Mouse (Mus musculus): ENCODE data around the gene Blmh. TPM values are rescaled to one million over a fixed set of nuclear protein-coding genes. Genes with fewer than 3 reads are reported as not detected.

The Blmh gene
- total and polyA plus RNA-seq, 3 experiments, result 111 to 116 TPM; not detected in 1

DNA sequence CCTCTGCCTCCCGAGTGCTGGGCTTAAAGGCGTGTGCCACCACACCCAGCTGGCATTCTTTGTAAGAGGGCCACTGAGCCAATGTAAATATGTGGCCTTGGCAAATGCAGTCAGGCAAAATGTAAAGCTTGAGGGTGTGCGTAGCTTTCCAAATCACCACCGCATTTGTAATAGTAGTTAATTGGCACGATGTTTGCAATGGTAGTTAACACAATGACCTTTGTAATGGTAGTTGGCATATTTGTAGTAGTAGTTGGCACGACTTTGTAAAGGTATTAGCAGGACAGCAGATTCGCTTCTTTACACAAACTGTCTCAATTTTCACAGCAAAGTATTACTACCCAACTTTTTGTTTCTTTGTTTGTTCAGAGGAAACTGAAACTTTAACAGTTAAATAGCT is 16.0 kb upstream of the Blmh start:
- Histone ChIP-seq H3K4me1 (ENCODE audit: control insufficient read depth in 1 of 2, insufficient read depth in 2 of 2, low read length in 2 of 2) (no peaks in the 10 kb centered on the region), H3K27me3 (ENCODE audit: control insufficient read depth in 1 of 2, insufficient read depth in 2 of 2, low read length in 2 of 2) (peaks cover 13 to 37% of the 10 kb centered on the region in 2 experiments), H3K9ac (ENCODE audit: control insufficient read depth, low read depth, low read length, poor library complexity, severe bottlenecking) (no peak overlapping the region), H3K9me3 (replicated peaks; ENCODE audit: insufficient read depth, low read length) (no peaks in the 10 kb centered on the region), H3K27ac (ENCODE audit: control insufficient read depth, low read depth, low read length) (no peak overlapping the region), H3K79me2 (ENCODE audit: control insufficient read depth, insufficient read depth, low read length, poor library complexity) (no peaks in the 10 kb centered on the region), H3K4me3 (ENCODE audit: control insufficient read depth in 1 of 2, insufficient read depth in 1 of 2, low read depth in 2 of 2, low read length in 2 of 2) (no peak overlapping the region), H3K36me3 (ENCODE audit: control insufficient read depth in 1 of 2, insufficient read depth in 2 of 2, low read length in 2 of 2) (no peaks in the 10 kb centered on the region)
- DNase-seq (ENCODE audit: low read depth, low spot score), result no peak
- TF ChIP-seq MAFK (IDR thresholded peaks at IDR 0.05; ENCODE audit: borderline replicate concordance, low read depth, low read length) (no peak), TCF12 (IDR thresholded peaks at IDR 0.05; ENCODE audit: low read depth, low read length) (no peak), ELF1 (IDR thresholded peaks at IDR 0.05; ENCODE audit: low read depth, low read length) (no peak), MEF2A (IDR thresholded peaks at IDR 0.05; ENCODE audit: extremely low read depth, insufficient replicate concordance, low read depth, low read length, poor library complexity, severe bottlenecking) (no peak), GATA1 (IDR thresholded peaks at IDR 0.05; ENCODE audit: low read depth, low read length) (no peak), TBP (IDR thresholded peaks at IDR 0.05; ENCODE audit: low read depth, low read length) (no peak), ZC3H11A (IDR thresholded peaks at IDR 0.05; ENCODE audit: low read depth, low read length) (no peak), RAD21 (IDR thresholded peaks at IDR 0.05; ENCODE audit: low read depth, low read length) (no peak)

DNA sequence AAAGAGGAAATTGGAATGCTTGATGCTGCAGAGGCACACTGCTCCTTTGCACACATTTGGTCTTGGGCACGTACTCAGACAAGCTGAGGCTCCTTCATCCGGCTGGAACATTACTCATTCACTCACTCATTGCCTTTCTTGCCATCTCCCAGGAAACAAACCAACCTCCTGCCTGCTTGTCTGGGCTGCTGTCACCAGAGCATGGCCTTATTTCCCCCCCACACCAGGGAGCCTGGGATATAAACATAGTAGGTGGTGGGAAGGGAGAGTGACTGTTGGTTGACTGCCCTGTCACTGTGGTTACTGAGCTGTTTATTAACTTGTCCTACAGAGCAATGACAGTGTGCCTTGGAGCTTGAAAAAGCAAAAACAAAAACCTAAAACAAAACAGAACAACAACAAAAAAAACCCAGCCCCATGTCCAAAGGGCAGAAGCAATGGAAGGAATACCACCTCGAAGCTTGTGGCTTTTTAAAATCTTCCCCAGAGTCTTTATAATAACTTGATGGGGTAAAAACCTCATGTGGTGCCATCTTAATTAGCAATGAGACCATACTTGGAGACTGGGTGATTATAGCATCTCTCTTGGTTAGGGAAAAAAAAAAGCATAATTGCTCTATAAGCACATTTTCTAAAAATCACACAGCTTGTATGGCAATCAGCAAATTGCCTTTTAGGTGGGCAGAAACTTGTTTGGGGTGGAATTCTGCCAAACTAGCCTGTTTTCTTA is 13.1 kb upstream of the Blmh start:
- Histone ChIP-seq H3K36me3 (ENCODE audit: control insufficient read depth in 1 of 2, insufficient read depth in 2 of 2, low read length in 2 of 2) (no peaks in the 10 kb centered on the region), H3K9me3 (replicated peaks; ENCODE audit: insufficient read depth, low read length) (no peaks in the 10 kb centered on the region), H3K4me3 (ENCODE audit: control insufficient read depth in 1 of 2, insufficient read depth in 1 of 2, low read depth in 2 of 2, low read length in 2 of 2) (no peak overlapping the region), H3K27ac (ENCODE audit: control insufficient read depth, low read depth, low read length) (no peak overlapping the region), H3K9ac (ENCODE audit: control insufficient read depth, low read depth, low read length, poor library complexity, severe bottlenecking) (no peak overlapping the region), H3K27me3 (ENCODE audit: control insufficient read depth in 1 of 2, insufficient read depth in 2 of 2, low read length in 2 of 2) (peaks cover 15 to 28% of the 10 kb centered on the region in 2 experiments), H3K79me2 (ENCODE audit: control insufficient read depth, insufficient read depth, low read length, poor library complexity) (no peaks in the 10 kb centered on the region), H3K4me1 (ENCODE audit: control insufficient read depth in 1 of 2, insufficient read depth in 2 of 2, low read length in 2 of 2) (no peaks in the 10 kb centered on the region)
- no peak for DNase-seq (ENCODE audit: low read depth, low spot score)
- TF ChIP-seq CTCF (IDR thresholded peaks at IDR 0.05 in 2 of 3, conservative IDR thresholded peaks at IDR 0.05 in 1 of 3; ENCODE audit: control insufficient read depth in 1 of 3, insufficient read depth in 1 of 3, low read depth in 2 of 3, low read length in 3 of 3, poor library complexity in 1 of 3, severe bottlenecking in 1 of 3) (no peak), SIN3A (IDR thresholded peaks at IDR 0.05; ENCODE audit: low read length) (no peak), KAT2A (conservative IDR thresholded peaks at IDR 0.05; ENCODE audit: low read depth, low read length) (no peak), ELF1 (IDR thresholded peaks at IDR 0.05; ENCODE audit: low read depth, low read length) (no peak), MAFK (IDR thresholded peaks at IDR 0.05; ENCODE audit: borderline replicate concordance, low read depth, low read length) (no peak), MAZ (IDR thresholded peaks at IDR 0.05; ENCODE audit: low read depth, low read length) (no peak), MYC (IDR thresholded peaks at IDR 0.05; ENCODE audit: low read depth, low read length) (no peak), POLR2AphosphoS2 (IDR thresholded peaks at IDR 0.05; ENCODE audit: low read length) (no peak), MEF2A (IDR thresholded peaks at IDR 0.05; ENCODE audit: extremely low read depth, insufficient replicate concordance, low read depth, low read length, poor library complexity, severe bottlenecking) (no peak), USF1 (IDR thresholded peaks at IDR 0.05; ENCODE audit: low read depth, low read length) (no peak), ZKSCAN1 (IDR thresholded peaks at IDR 0.05; ENCODE audit: low read depth, low read length) (no peak), EP300 (IDR thresholded peaks at IDR 0.05; ENCODE audit: low read depth in 1 of 2, low read length in 2 of 2) (no peak)
